Mouse (Mus musculus): ENCODE data around the gene AY358078. TPM values are rescaled to one million over a fixed set of nuclear protein-coding genes. Genes with fewer than 3 reads are reported as not detected.

The AY358078 gene
- polyA plus RNA-seq, 1 experiment: not detected

GRCm38 (mm10) chr14:51871741-51872140 lies 71.9 kb downstream of the AY358078 start:
- H3K27ac ChIP-seq (ENCODE audit: insufficient read depth, low read depth, low read length): no peak overlapping the region
- no peaks in the 10 kb centered on the region for H3K36me3 ChIP-seq (ENCODE audit: control insufficient read depth, insufficient read depth, low read length)
- H3K4me1 ChIP-seq (ENCODE audit: control insufficient read depth, insufficient read depth, low read length): no peaks in the 10 kb centered on the region
- WGBS: 70% methylated on average over 9 of the region's 9 CpGs
- TF ChIP-seq POLR2A (IDR thresholded peaks at IDR 0.05; ENCODE audit: low read depth, low read length) (no peak), CTCF (conservative IDR thresholded peaks at IDR 0.05; ENCODE audit: insufficient read depth, insufficient read length, low read depth, low read length) (no peak)
- no peak overlapping the region for H3K4me3 ChIP-seq (ENCODE audit: insufficient read depth, low read depth, low read length)
- no peaks in the 10 kb centered on the region for H3K27me3 ChIP-seq (replicated peaks; ENCODE audit: control insufficient read depth, insufficient read depth, low read length)
- DNase-seq: no peak

Other genes starting within 250 kb of the AY358078 start
- gene Gm5622, start 247.3 kb upstream of the AY358078 start, polyA plus RNA-seq (2012; rRNA removed): not detected in 2 replicates
- gene Gm17175, start 226.0 kb upstream of the AY358078 start, polyA plus RNA-seq (2012; rRNA removed): not detected in 2 replicates
- not detected in 2 replicates for gene Gm17174, start 207.9 kb upstream of the AY358078 start, polyA plus RNA-seq (2012; rRNA removed)
- gene Gm17078, start 188.7 kb upstream of the AY358078 start, polyA plus RNA-seq (2012; rRNA removed): not detected in 2 replicates
- not detected in 2 replicates for gene Gm4181, start 164.4 kb upstream of the AY358078 start, polyA plus RNA-seq (2012; rRNA removed)
- not detected in 2 replicates for gene Gm17079, start 104.6 kb upstream of the AY358078 start, polyA plus RNA-seq (2012; rRNA removed)
- gene Gm5800, start 82.9 kb upstream of the AY358078 start, polyA plus RNA-seq (2012; rRNA removed): not detected in 2 replicates
- gene Ang4, start 26.5 kb upstream of the AY358078 start, polyA plus RNA-seq (2012; rRNA removed): not detected in 2 replicates
- not detected in 2 replicates for gene Ear6, start 53.7 kb downstream of the AY358078 start, polyA plus RNA-seq (2012; rRNA removed)
- gene Mettl17, start 84.8 kb downstream of the AY358078 start, polyA plus RNA-seq (2012; rRNA removed): 24.0 and 27.6 TPM in 2 replicates
- gene Slc39a2, start 92.8 kb downstream of the AY358078 start, polyA plus RNA-seq (2012; rRNA removed): 0.45 and 0.52 TPM in 2 replicates
- gene Ndrg2, start 114.1 kb downstream of the AY358078 start, polyA plus RNA-seq (2012; rRNA removed): 220 and 235 TPM in 2 replicates
- gene Tppp2, start 118.4 kb downstream of the AY358078 start, polyA plus RNA-seq (2012; rRNA removed): not detected in 2 replicates
- not detected in 2 replicates for gene Rnase13, start 122.7 kb downstream of the AY358078 start, polyA plus RNA-seq (2012; rRNA removed)
- gene Arhgef40, start 184.7 kb downstream of the AY358078 start, polyA plus RNA-seq (2012; rRNA removed): 36.1 and 37.4 TPM in 2 replicates
- 2.4 and 2.5 TPM in 2 replicates for gene Tmem253, start 215.6 kb downstream of the AY358078 start, polyA plus RNA-seq (2012; rRNA removed)
- 43.2 and 61.8 TPM in 2 replicates for gene Zfp219, start 220.7 kb downstream of the AY358078 start, polyA plus RNA-seq (2012; rRNA removed)
- not detected in 2 replicates for gene Olfr221, start 242.4 kb downstream of the AY358078 start, polyA plus RNA-seq (2012; rRNA removed)